Mouse (Mus musculus) MEL (cell line): Measurements from ENCODE around the gene Zfp820. TPM values are rescaled to one million over a fixed set of nuclear protein-coding genes. Genes with fewer than 3 reads are reported as not detected.
"Not testable (repeated sequence)": the region's sequence is repeated elsewhere in the genome, so short reads cannot be mapped to it uniquely, and the experiment has no call there.

Source experiments
- DNase-seq: peaks from one replicate; pipeline ENCODE4 v3.0.0; 2011; ENCODE audit warnings: low read depth, low spot score
- H3K27ac ChIP-seq: 2 replicates; pipeline ENCODE4 v1.5.1; 2012; ENCODE audit warnings: low read depth, mild to moderate bottlenecking, control low read depth, low read length, moderate library complexity; ENCODE audit not compliant: control insufficient read depth
- H3K27me3 ChIP-seq, 2 experiments: fragments of 150-350 bp in 1 of 2; sonication (generic) in 1 of 2; 2 replicates each; pipeline ENCODE4 v1.6.1; 2012; ENCODE audit warnings: low read length in 2 of 2, mild to moderate bottlenecking in 2 of 2, improper control_type of control experiment in 1 of 2, moderate library complexity in 1 of 2; ENCODE audit not compliant: insufficient read depth in 2 of 2, control insufficient read depth in 1 of 2
- H3K36me3 ChIP-seq, 2 experiments: 2 replicates each; pipeline ENCODE4 v1.6.1; 2012 to 2014; ENCODE audit warnings: low read length in 2 of 2, improper control_type of control experiment in 1 of 2, inconsistent platforms in 1 of 2, mild to moderate bottlenecking in 1 of 2; ENCODE audit not compliant: insufficient read depth in 2 of 2, control insufficient read depth in 1 of 2
- H3K4me1 ChIP-seq, 2 experiments: fragments of 150-350 bp in 1 of 2; sonication (generic) in 1 of 2; 2 replicates each; pipeline ENCODE4 v1.6.1; 2012; ENCODE audit warnings: low read length in 2 of 2, improper control_type of control experiment in 1 of 2, mild to moderate bottlenecking in 1 of 2; ENCODE audit not compliant: insufficient read depth in 2 of 2, control insufficient read depth in 1 of 2
- H3K4me3 ChIP-seq, 2 experiments: fragments of 150-350 bp in 1 of 2; sonication (generic) in 1 of 2; 2 replicates each; pipeline ENCODE4 v1.5.1; 2012; ENCODE audit warnings: low read depth in 2 of 2, low read length in 2 of 2, mild to moderate bottlenecking in 2 of 2, moderate library complexity in 2 of 2, control low read depth in 1 of 2, improper control_type of control experiment in 1 of 2; ENCODE audit not compliant: control insufficient read depth in 1 of 2, insufficient read depth in 1 of 2
- H3K79me2 ChIP-seq: 2 replicates; pipeline ENCODE4 v1.6.1; 2012; ENCODE audit warnings: mild to moderate bottlenecking, low read length, moderate library complexity; ENCODE audit not compliant: control insufficient read depth, poor library complexity, insufficient read depth
- H3K9ac ChIP-seq: 2 replicates; pipeline ENCODE4 v1.6.1; 2012; ENCODE audit warnings: low read depth, mild to moderate bottlenecking, control low read depth, low read length, moderate library complexity; ENCODE audit not compliant: control insufficient read depth, poor library complexity, severe bottlenecking
- H3K9me3 ChIP-seq: fragments of 150-350 bp; sonication (generic); replicated peaks from 2 replicates; pipeline ENCODE4 v1.6.1; 2012; ENCODE audit warnings: mild to moderate bottlenecking, low read length, improper control_type of control experiment, moderate library complexity; ENCODE audit not compliant: insufficient read depth
- CHD1 ChIP-seq: IDR thresholded peaks from 2 replicates; pipeline ENCODE4 v1.6.1; 2012; ENCODE audit warnings: low read depth, mild to moderate bottlenecking, inconsistent platforms, low read length, improper control_type of control experiment
- CHD2 ChIP-seq: IDR thresholded peaks from 2 replicates; pipeline ENCODE4 v1.6.1; 2011; ENCODE audit warnings: low read length, improper control_type of control experiment
- E2F4 ChIP-seq: IDR thresholded peaks from 2 replicates; pipeline ENCODE4 v1.6.1; 2011; ENCODE audit warnings: low read depth, low read length, improper control_type of control experiment, borderline replicate concordance
- ELF1 ChIP-seq: IDR thresholded peaks from 2 replicates; pipeline ENCODE4 v1.6.1; 2014; ENCODE audit warnings: low read depth, mild to moderate bottlenecking, inconsistent platforms, low read length, improper control_type of control experiment, moderate library complexity
- EP300 ChIP-seq, 2 experiments: IDR thresholded peaks; 2 replicates each; pipeline ENCODE4 v1.6.1; 2011; ENCODE audit warnings: improper control_type of control experiment in 2 of 2, low read length in 2 of 2, low read depth in 1 of 2, mild to moderate bottlenecking in 1 of 2
- ETS1 ChIP-seq: IDR thresholded peaks from 2 replicates; pipeline ENCODE4 v1.6.1; 2012; ENCODE audit warnings: low read depth, mild to moderate bottlenecking, inconsistent platforms, low read length, improper control_type of control experiment, moderate library complexity
- GATA1 ChIP-seq: IDR thresholded peaks from 2 replicates; pipeline ENCODE4 v1.6.1; 2011; ENCODE audit warnings: low read depth, low read length, improper control_type of control experiment
- KAT2A ChIP-seq: conservative IDR thresholded peaks from 2 replicates; pipeline ENCODE4 v1.6.1; 2012; ENCODE audit warnings: low read depth, low read length, improper control_type of control experiment, inconsistent platforms
- MAFK ChIP-seq: IDR thresholded peaks from 2 replicates; pipeline ENCODE4 v1.6.1; 2011; ENCODE audit warnings: low read depth, mild to moderate bottlenecking, low read length, improper control_type of control experiment, borderline replicate concordance
- MAZ ChIP-seq: IDR thresholded peaks from 2 replicates; pipeline ENCODE4 v1.6.1; 2012; ENCODE audit warnings: low read depth, mild to moderate bottlenecking, inconsistent platforms, low read length, improper control_type of control experiment
- MEF2A ChIP-seq: IDR thresholded peaks from 2 replicates; pipeline ENCODE4 v1.6.1; 2014; ENCODE audit warnings: low read depth, mild to moderate bottlenecking, inconsistent platforms, low read length, improper control_type of control experiment; ENCODE audit not compliant: poor library complexity, insufficient replicate concordance, severe bottlenecking; ENCODE audit errors: extremely low read depth
- MXI1 ChIP-seq: IDR thresholded peaks from 2 replicates; pipeline ENCODE4 v1.6.1; 2011; ENCODE audit warnings: mild to moderate bottlenecking, low read depth, low read length, improper control_type of control experiment
- MYC ChIP-seq: IDR thresholded peaks from 2 replicates; pipeline ENCODE4 v1.6.1; 2011; ENCODE audit warnings: low read depth, mild to moderate bottlenecking, low read length, improper control_type of control experiment, moderate library complexity
- POLR2A ChIP-seq, 2 experiments: IDR thresholded peaks; 2 replicates each; pipeline ENCODE4 v1.6.1; 2011 to 2012; ENCODE audit warnings: low read length in 2 of 2, mild to moderate bottlenecking in 2 of 2, control low read depth in 1 of 2, improper control_type of control experiment in 1 of 2, low read depth in 1 of 2, moderate library complexity in 1 of 2; ENCODE audit not compliant: control insufficient read depth in 1 of 2, insufficient read depth in 1 of 2, poor library complexity in 1 of 2
- POLR2AphosphoS2 ChIP-seq: IDR thresholded peaks from 2 replicates; pipeline ENCODE4 v1.6.1; 2011; ENCODE audit warnings: low read length, improper control_type of control experiment
- RAD21 ChIP-seq: IDR thresholded peaks from 2 replicates; pipeline ENCODE4 v1.6.1; 2011; ENCODE audit warnings: mild to moderate bottlenecking, low read depth, low read length, improper control_type of control experiment
- SMC3 ChIP-seq: IDR thresholded peaks from 2 replicates; pipeline ENCODE4 v1.6.1; 2011; ENCODE audit warnings: low read depth, low read length, improper control_type of control experiment
- TBP ChIP-seq: IDR thresholded peaks from 2 replicates; pipeline ENCODE4 v1.8.0; 2011; ENCODE audit warnings: low read depth, low read length, improper control_type of control experiment
- TCF12 ChIP-seq: IDR thresholded peaks from 2 replicates; pipeline ENCODE4 v1.6.1; 2014; ENCODE audit warnings: low read depth, mild to moderate bottlenecking, inconsistent platforms, low read length, improper control_type of control experiment, moderate library complexity
- USF2 ChIP-seq, 2 experiments: IDR thresholded peaks; 2 replicates each; pipeline ENCODE4 v1.6.1; 2011 to 2012; ENCODE audit warnings: improper control_type of control experiment in 2 of 2, low read length in 2 of 2, borderline replicate concordance in 1 of 2, inconsistent platforms in 1 of 2, low read depth in 1 of 2, mild to moderate bottlenecking in 1 of 2; ENCODE audit not compliant: insufficient read depth in 1 of 2
- ZC3H11A ChIP-seq: IDR thresholded peaks from 2 replicates; pipeline ENCODE4 v1.6.1; 2012; ENCODE audit warnings: low read depth, mild to moderate bottlenecking, inconsistent platforms, low read length, improper control_type of control experiment
- ZMIZ1 ChIP-seq: IDR thresholded peaks from 2 replicates; pipeline ENCODE4 v1.6.1; 2012; ENCODE audit warnings: low read depth, mild to moderate bottlenecking, inconsistent platforms, low read length, improper control_type of control experiment, moderate library complexity
- ZNF384 ChIP-seq: IDR thresholded peaks from 2 replicates; pipeline ENCODE4 v1.6.1; 2012; ENCODE audit warnings: low read depth, mild to moderate bottlenecking, inconsistent platforms, low read length, improper control_type of control experiment
- polyA plus RNA-seq, 2 experiments: library from polyadenylated mRNA; stranded (reverse) in 1 of 2; unstranded in 1 of 2; fragments of >175 nt in 1 of 2; fragments of >200 nt in 1 of 2; gene quantifications; 2 replicates each; pipeline versions ENCODE4 v1.2.1 to v1.2.4; 2012; ENCODE audit warnings: low replicate concordance in 2 of 2, low read depth in 1 of 2; ENCODE audit not compliant: insufficient read length in 2 of 2, insufficient read depth in 1 of 2, missing spikeins in 1 of 2
- total RNA-seq: library from RNA; depleted of rRNA; stranded (reverse); fragments of 300-350 nt; gene quantifications from 2 replicates; pipeline ENCODE4 v1.2.3, GENCODE M21; 2012; rRNA removed

The Zfp820 gene
- total RNA-seq, result not detected in 2 replicates
- polyA plus RNA-seq, result not detected

DNA sequence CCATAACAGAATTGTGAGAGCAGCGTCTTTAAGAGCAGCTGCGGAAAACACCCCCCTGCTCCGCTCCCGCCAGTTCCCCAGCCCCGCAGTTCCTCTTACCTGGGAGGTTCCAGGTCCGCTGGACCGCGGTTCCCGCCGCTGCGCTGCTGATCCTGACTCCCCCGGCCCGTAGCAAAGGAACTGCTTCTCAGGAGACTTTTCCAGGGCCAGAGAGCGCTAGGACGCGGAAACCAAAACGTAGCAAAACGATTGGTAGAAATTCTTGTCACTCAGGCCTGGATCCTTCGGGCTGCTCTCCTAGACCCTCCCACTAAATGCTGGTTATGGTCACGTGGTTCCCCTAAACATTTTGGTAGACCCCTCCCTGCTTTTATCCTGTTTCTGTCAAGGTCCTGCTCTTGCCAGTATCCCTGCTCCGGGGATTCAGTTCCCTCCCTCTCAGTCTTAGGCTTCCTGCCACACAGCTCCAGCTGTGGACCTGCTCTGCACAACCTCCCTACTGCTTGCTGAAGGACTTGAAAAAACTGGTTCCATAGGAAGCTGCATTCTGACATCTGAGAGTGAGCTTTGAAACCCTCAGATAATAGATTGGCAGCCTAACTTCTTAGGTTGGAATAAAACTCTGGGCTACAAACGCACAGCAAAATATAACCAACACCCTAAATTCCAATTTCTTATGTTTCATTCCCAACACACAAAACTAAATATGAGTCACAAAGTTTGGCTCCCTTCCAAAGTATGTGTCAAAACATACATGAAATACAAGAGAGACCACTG, at the start of gene Zfp820:
Gene Zfp820, minus strand, starts transcription at position 228 of the 777 bp plus-strand sequence.
- Histone ChIP-seq H3K27me3 (no peaks in the 10 kb centered on the region), H3K36me3 (no peaks in the 10 kb centered on the region), H3K27ac (no peak within 1 kb of the TSS), H3K9me3 (no peaks in the 10 kb centered on the region), H3K4me1 (no peaks in the 10 kb centered on the region), H3K9ac (no peak within 1 kb of the TSS), H3K4me3 (no peak within 1 kb of the TSS), H3K79me2 (no peaks in the 10 kb centered on the region)
- no peak for TF ChIP-seq CHD2
- TF ChIP-seq MAZ, result no peak
- no peak for TF ChIP-seq ELF1
- no peak for TF ChIP-seq SMC3
- no peak for TF ChIP-seq RAD21
- no peak for TF ChIP-seq MXI1
- TF ChIP-seq MEF2A, result no peak
- no peak for TF ChIP-seq MYC
- no peak for TF ChIP-seq TCF12
- TF ChIP-seq CHD1, result no peak
- no peak for TF ChIP-seq ZNF384
- no peak for TF ChIP-seq TBP
- TF ChIP-seq ZMIZ1, result no peak
- no peak for TF ChIP-seq ETS1
- TF ChIP-seq MAFK, result no peak
- no peak for TF ChIP-seq ZC3H11A
- TF ChIP-seq GATA1, result no peak
- TF ChIP-seq EP300 (IDR thresholded peaks at IDR 0.05; ENCODE audit: low read depth in 1 of 2, low read length in 2 of 2), result no peak
- no peak for TF ChIP-seq POLR2AphosphoS2
- TF ChIP-seq KAT2A, result no peak
- no peak for DNase-seq

DNA sequence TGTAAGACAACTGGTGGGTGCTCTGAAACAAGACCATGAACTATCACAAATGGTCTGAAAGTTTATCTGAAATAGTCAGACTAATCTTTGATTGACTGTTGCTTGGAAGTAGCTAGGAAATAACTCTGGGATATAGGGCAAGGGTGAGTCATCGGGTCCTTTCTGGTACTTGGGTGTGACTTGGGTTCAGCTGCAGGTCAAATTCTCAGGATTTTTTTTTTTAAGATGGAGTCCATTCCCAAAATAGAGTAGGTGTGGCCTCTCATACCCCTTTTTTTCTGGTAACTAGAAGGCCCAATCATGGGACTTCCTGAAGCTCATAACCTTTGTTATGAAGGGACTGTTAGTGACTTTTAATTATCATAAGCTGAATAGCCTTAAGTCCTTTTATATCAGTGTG, 25.7 kb upstream of the Zfp820 start:
- TF ChIP-seq GATA1, result no peak
- TF ChIP-seq USF2 (IDR thresholded peaks at IDR 0.05; ENCODE audit: borderline replicate concordance in 1 of 2, insufficient read depth in 1 of 2, low read depth in 1 of 2, low read length in 2 of 2), result no peak
- no peak for TF ChIP-seq EP300 (IDR thresholded peaks at IDR 0.05; ENCODE audit: low read depth in 1 of 2, low read length in 2 of 2)
- TF ChIP-seq CHD2, result no peak
- TF ChIP-seq POLR2A (IDR thresholded peaks at IDR 0.05; ENCODE audit: control insufficient read depth in 1 of 2, insufficient read depth in 1 of 2, low read depth in 1 of 2, low read length in 2 of 2, poor library complexity in 1 of 2), result no peak
- TF ChIP-seq ZMIZ1, result no peak
- no peak for TF ChIP-seq E2F4
- TF ChIP-seq ETS1, result no peak
- no peak for TF ChIP-seq MEF2A
- TF ChIP-seq ZNF384, result no peak
- H3K79me2 ChIP-seq, result no peaks in the 10 kb centered on the region
- H3K27ac ChIP-seq, result no peak overlapping the region
- no peak for DNase-seq
- no peaks in the 10 kb centered on the region for H3K4me1 ChIP-seq
- no peaks in the 10 kb centered on the region for H3K36me3 ChIP-seq
- no peaks in the 10 kb centered on the region for H3K27me3 ChIP-seq
- no peaks in the 10 kb centered on the region for H3K9me3 ChIP-seq
- H3K4me3 ChIP-seq, result no peak overlapping the region
- no peak overlapping the region for H3K9ac ChIP-seq

DNA sequence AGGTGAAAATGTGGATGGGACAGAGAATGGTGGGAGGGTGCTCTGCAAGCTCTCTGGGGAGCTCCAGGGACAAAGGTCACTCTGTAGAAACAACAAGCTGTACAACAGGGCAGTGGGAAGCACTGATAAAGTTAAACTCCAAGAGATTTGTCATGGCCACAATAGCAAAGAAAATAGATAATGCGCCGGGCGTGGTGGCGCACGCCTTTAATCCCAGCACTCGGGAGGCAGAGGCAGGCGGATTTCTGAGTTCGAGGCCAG, 680 bp upstream of the Zfp820 start:
- H3K9ac ChIP-seq, H3K27ac ChIP-seq, H3K27me3 ChIP-seq, DNase-seq, H3K79me2 ChIP-seq, H3K36me3 ChIP-seq, H3K4me1 ChIP-seq, H3K9me3 ChIP-seq, H3K4me3 ChIP-seq: not testable (repeated sequence)
